Mouse (Mus musculus) intestine, embryonic 14.5 days (tissue): ENCODE measurements at regions not wholly inside any gene's neighbourhood (a gene's known extent, or its start where the extent isn't known, plus 50 kb on each side); places are given as distances from the start of the nearest gene placed in this dataset.

Experiments used
- ATAC-seq: fragments of 200-750 bp; cut with Nextera tagmentation; replicated peaks from 2 replicates; pipeline ENCODE4 v1.8.0; 2017; ENCODE audit warnings: low read depth, moderate number of reproducible peaks, moderate TSS enrichment, moderate library complexity; ENCODE audit not compliant: low FRiP score, low TSS enrichment
- DNase-seq: peaks from one replicate; pipeline ENCODE4 v3.0.0-alpha.2; 2018; ENCODE audit warnings: low spot score
- H3K27ac ChIP-seq: fragments of 300-500 bp; sonication (generic); 2 replicates; pipeline ENCODE4 v1.5.1; 2014; ENCODE audit warnings: low read depth, mild to moderate bottlenecking, control low read depth
- H3K27me3 ChIP-seq: fragments of 300-500 bp; sonication (generic); replicated peaks from 2 replicates; pipeline ENCODE4 v1.6.1; 2014; ENCODE audit warnings: low read length, control low read depth; ENCODE audit not compliant: control insufficient read depth, insufficient read depth
- H3K36me3 ChIP-seq: fragments of 300-500 bp; sonication (generic); 2 replicates; pipeline ENCODE4 v1.6.1; 2014; ENCODE audit warnings: low read length, control low read depth; ENCODE audit not compliant: control insufficient read depth, insufficient read depth
- H3K4me1 ChIP-seq: fragments of 300-500 bp; sonication (generic); replicated peaks from 2 replicates; pipeline ENCODE4 v1.6.1; 2014; ENCODE audit warnings: low read length, control low read depth, mixed read lengths; ENCODE audit not compliant: control insufficient read depth, insufficient read depth
- H3K4me2 ChIP-seq: fragments of 300-500 bp; sonication (generic); 2 replicates; pipeline ENCODE4 v1.6.1; 2014; ENCODE audit warnings: low read length
- H3K4me3 ChIP-seq: fragments of 300-500 bp; sonication (generic); 2 replicates; pipeline ENCODE4 v1.5.1; 2014; ENCODE audit warnings: low read depth, low read length, control low read depth, mixed read lengths
- H3K9ac ChIP-seq: fragments of 300-500 bp; sonication (generic); 2 replicates; pipeline ENCODE4 v1.6.1; 2014; ENCODE audit warnings: mild to moderate bottlenecking, low read length
- H3K9me3 ChIP-seq: fragments of 300-500 bp; sonication (generic); 2 replicates; pipeline ENCODE4 v1.6.1; 2016; ENCODE audit warnings: low read length, control low read depth; ENCODE audit not compliant: control insufficient read depth
- WGBS: fragments of 180-500 bp; shearing (Covaris S2); extraction: QIAGEN DNeasy Blood & Tissue Kit; methylation state at CpG from one replicate; pipeline ENCODE4 v1.1.7; 2014; 5-methylcytosine and 5-hydroxymethylcytosine counted together

GRCm38 (mm10) chr14:17347286-17347685 is 312.8 kb upstream of the Thrb start:
- Histone ChIP-seq H3K4me2 (no peak overlapping the region), H3K9me3 (no peaks in the 10 kb centered on the region), H3K36me3 (no peaks in the 10 kb centered on the region), H3K4me3 (no peak overlapping the region), H3K9ac (no peak overlapping the region), H3K4me1 (no peaks in the 10 kb centered on the region), H3K27me3 (no peaks in the 10 kb centered on the region), H3K27ac (no peak overlapping the region)
- ATAC-seq (no peak), DNase-seq (no peak)
- WGBS: 70% methylated on average over 2 of the region's 2 CpGs

- Histone ChIP-seq H3K36me3 (no peaks in the 10 kb centered on the region), H3K9me3 (no peaks in the 10 kb centered on the region), H3K4me2 (no peak overlapping the region), H3K27ac (no peak overlapping the region), H3K4me1 (no peaks in the 10 kb centered on the region), H3K4me3 (no peak overlapping the region), H3K27me3 (no peaks in the 10 kb centered on the region), H3K9ac (no peak overlapping the region)
- WGBS: 70% methylated on average over 4 of the region's 4 CpGs
- no peak for ATAC-seq
- no peak for DNase-seq
Measured at GRCm38 (mm10) chr14:17352324-17353037, 307.6 kb upstream of the Thrb start.

GRCm38 (mm10) chr14:17361910-17362309 is 298.2 kb upstream of the Thrb start:
- Histone ChIP-seq H3K9ac (no peak overlapping the region), H3K9me3 (no peaks in the 10 kb centered on the region), H3K36me3 (no peaks in the 10 kb centered on the region), H3K27ac (no peak overlapping the region), H3K27me3 (no peaks in the 10 kb centered on the region), H3K4me3 (no peak overlapping the region), H3K4me1 (no peaks in the 10 kb centered on the region), H3K4me2 (no peak overlapping the region)
- DNase-seq (no peak), ATAC-seq (no peak)

GRCm38 (mm10) chr14:17402751-17403479 is 257.1 kb upstream of the Thrb start:
- Histone ChIP-seq H3K27me3 (no peaks in the 10 kb centered on the region), H3K4me1 (no peaks in the 10 kb centered on the region), H3K4me3 (no peak overlapping the region), H3K9me3 (no peaks in the 10 kb centered on the region), H3K27ac (no peak overlapping the region), H3K4me2 (no peak overlapping the region), H3K9ac (no peak overlapping the region), H3K36me3 (no peaks in the 10 kb centered on the region)
- DNase-seq (peak; percentile 63), ATAC-seq (peak; percentile 76)
- 39% methylated on average over 7 of the region's 7 CpGs for WGBS

GRCm38 (mm10) chr14:17405551-17406336 is 254.3 kb upstream of the Thrb start:
- H3K27me3 ChIP-seq: no peaks in the 10 kb centered on the region
- peaks cover 2% of the 10 kb centered on the region; the same call in 1 of the 2 replicates for H3K4me1 ChIP-seq
- H3K9me3 ChIP-seq: no peaks in the 10 kb centered on the region
- no peak overlapping the region for H3K9ac ChIP-seq
- H3K4me3 ChIP-seq: no peak overlapping the region
- DNase-seq (peak; percentile 73), ATAC-seq (no peak)
- 78% methylated on average over 2 of the region's 2 CpGs for WGBS
- H3K36me3 ChIP-seq: no peaks in the 10 kb centered on the region
- H3K4me2 ChIP-seq: no peak overlapping the region
- H3K27ac ChIP-seq: no peak overlapping the region

- H3K27ac ChIP-seq: no peak overlapping the region
- no peak overlapping the region for H3K4me2 ChIP-seq
- DNase-seq (no peak), ATAC-seq (no peak)
- H3K4me1 ChIP-seq: peaks cover 7% of the 10 kb centered on the region; the same call in 1 of the 2 replicates
- no peaks in the 10 kb centered on the region for H3K27me3 ChIP-seq
- H3K9ac ChIP-seq: no peak overlapping the region
- H3K4me3 ChIP-seq: no peak overlapping the region
- no peaks in the 10 kb centered on the region for H3K9me3 ChIP-seq
- H3K36me3 ChIP-seq: no peaks in the 10 kb centered on the region
Measured at GRCm38 (mm10) chr14:17406879-17407278, 253.2 kb upstream of the Thrb start.

- Histone ChIP-seq H3K27me3 (no peaks in the 10 kb centered on the region), H3K36me3 (no peaks in the 10 kb centered on the region), H3K4me3 (no peak overlapping the region), H3K4me2 (no peak overlapping the region), H3K27ac (no peak overlapping the region), H3K4me1 (peaks cover 7% of the 10 kb centered on the region; the same call in 1 of the 2 replicates), H3K9ac (no peak overlapping the region), H3K9me3 (no peaks in the 10 kb centered on the region)
- 38% methylated on average over 5 of the region's 5 CpGs for WGBS
- ATAC-seq (no peak), DNase-seq (no peak)
Measured at GRCm38 (mm10) chr14:17408343-17408742, 251.7 kb upstream of the Thrb start.

- Histone ChIP-seq H3K4me2 (no peak overlapping the region), H3K27ac (no peak overlapping the region), H3K4me1 (peaks cover 7% of the 10 kb centered on the region; the same call in 1 of the 2 replicates), H3K36me3 (no peaks in the 10 kb centered on the region), H3K27me3 (no peaks in the 10 kb centered on the region), H3K9me3 (no peaks in the 10 kb centered on the region), H3K4me3 (no peak overlapping the region), H3K9ac (no peak overlapping the region)
- DNase-seq (no peak), ATAC-seq (no peak)
- WGBS: 39% methylated on average over 1 of the region's 1 CpGs
Measured at GRCm38 (mm10) chr14:17408813-17409212, 251.2 kb upstream of the Thrb start.
